Mouse (Mus musculus): Measurements from ENCODE around the gene Slain1.

Gene Slain1

DNA sequence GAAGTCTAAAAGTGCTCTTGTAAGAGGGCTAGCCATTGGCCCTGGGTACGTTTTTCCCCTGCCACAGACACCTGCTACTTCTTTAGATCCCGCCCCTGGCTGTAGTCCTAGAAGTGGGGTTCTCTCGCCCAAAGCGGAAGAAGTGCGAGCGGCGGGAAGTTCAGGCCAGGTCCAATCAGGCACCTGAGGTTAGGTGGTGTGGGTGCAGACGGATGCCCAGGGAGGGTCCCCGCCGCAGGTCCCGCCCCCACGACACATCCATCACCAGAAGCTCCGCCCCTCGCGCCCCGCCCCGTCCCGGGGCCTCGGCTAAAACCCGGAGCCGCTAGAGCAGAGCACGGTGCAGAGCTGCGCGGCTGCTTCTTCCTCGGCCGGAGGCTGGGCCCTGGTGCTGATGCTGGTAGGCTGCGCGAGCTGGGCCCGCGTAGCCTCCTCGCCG lies at the start of gene Slain1:
Slain1 (plus strand) TSS at position 333 of the 439 bp plus-strand sequence.
- no peak for DNase-seq (ENCODE audit: extremely low spot score, low read depth, low spot score)

- DNase-seq (ENCODE audit: extremely low spot score, low read depth, low spot score) = no peak
Measured at GRCm38 (mm10) chr14:103608063-103608462, 42.0 kb upstream of the Slain1 start.

DNA sequence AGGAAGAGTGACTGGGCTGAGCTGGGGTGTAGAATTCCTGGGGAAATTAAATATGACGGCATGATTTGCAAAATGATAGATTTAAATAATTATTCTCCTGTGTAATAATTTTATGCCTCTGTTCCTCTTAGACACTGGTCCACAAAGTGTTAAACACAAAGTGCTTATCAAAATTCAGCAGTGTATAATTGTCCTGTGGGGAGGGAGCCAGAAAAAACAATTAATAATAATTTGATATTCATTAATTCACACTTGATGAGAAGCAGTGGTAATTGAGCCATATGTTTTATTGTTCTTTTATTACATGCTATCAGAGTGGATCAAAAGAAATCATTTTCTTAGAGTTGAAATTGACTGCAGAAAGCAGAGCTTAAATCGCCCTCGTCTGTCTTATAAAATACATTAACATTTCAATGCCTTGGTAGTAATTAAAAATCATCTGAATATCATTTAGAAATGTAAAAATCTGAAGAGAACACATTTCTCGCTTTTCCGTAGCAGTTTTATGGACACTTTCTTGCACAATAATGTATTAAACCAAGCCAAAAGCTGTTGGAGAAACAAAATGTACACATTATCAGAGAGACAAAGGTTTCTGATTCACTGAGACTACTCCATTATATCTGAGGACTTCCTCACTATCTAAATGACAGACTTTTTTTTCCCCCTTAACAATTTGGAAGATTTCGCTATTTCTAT lies 36.3 kb upstream of the Slain1 start:
- no peak for DNase-seq (ENCODE audit: extremely low spot score, low read depth, low spot score)

DNA sequence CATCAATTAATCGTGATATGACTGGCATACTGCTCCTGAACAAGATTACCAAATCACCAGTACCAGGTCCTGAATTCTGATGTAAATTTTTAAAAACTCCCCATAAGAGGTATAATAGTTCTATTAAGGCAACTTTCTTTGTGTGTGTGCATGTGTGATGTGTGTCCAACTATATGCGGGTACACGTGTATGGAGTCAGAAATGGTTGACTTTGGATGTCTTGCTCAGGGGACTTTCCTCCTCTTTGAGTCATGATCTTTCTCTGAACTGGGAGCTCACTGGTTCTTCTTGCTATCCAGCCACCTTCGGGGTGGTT lies 35.8 kb upstream of the Slain1 start:
- no peak for DNase-seq (ENCODE audit: extremely low spot score, low read depth, low spot score)

DNA sequence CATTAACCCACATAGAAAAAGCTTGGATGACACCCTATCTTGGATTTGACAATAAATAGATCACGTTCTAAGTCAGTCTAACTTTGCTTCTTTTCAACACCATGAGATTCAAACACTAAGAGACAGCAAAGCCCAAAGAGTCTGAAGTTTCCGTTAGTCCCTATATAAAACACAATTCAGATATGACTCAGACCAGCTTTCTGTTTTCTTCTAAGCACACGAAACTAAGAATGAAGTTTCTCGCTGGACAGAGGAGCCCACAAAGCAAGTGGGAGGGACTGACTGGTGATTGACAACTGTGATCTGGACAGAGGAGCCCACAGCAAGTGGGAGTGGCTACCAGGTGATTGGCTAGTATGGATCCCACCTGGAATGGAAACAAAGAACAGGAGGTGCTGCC lies 30.3 kb upstream of the Slain1 start:
- no peak for DNase-seq (ENCODE audit: extremely low spot score, low read depth, low spot score)

DNA sequence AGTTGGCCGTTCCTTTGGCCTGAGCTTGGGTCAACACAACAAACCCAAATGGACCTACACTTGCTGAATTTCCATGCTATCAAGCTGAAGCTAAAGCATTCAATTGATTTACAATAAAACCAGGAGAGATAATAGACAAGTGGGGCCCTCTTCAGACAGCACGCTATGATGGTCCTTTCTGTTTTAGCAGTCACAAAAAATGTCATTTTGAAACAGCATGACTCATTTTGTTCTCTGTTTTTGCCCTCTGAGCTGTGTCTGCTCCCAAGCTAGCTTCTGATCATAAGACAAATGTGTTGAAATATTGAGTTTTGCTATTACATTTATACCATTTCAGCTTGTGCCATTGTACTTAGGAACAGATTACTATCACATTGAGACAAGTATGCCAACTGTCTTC lies 28.8 kb upstream of the Slain1 start:
- no peak for DNase-seq (ENCODE audit: extremely low spot score, low read depth, low spot score)

- no peak for DNase-seq (ENCODE audit: extremely low spot score, low read depth, low spot score)
Measured at GRCm38 (mm10) chr14:103626100-103626499, 23.9 kb upstream of the Slain1 start.

DNA sequence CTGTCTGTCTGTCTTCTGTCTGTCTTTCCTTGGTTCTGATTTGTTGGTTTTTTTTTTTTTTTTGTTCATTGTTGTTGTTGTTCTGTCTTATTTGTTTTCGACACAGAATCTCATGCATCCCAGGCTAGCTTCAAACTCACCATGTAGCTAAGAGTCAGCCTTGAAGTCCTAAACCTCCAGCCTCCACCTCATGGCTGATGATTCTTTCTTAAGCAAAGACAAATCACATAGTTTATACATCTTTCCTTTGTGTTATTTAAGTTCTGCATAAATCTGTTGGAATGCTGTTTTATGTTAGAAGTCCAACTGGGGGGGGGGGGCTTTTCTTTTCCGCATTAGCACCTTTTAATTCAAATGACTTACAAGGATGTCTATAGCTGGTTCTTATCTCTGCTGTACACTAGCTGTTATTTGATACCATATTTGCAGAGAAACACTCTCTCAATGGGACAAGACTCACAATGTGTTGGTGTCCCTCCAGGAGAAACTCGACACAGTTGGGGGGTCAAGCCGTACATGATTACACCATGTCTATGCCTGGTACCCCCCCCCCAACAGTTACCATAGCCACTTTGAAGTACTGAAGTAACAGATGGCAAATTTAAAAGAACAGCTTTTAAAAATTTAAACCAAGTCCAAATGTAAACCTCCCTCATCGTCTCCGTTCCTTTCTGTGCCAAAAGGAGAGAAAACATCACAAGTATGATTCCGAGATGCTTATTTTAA lies 20.2 kb upstream of the Slain1 start:
- no peak for DNase-seq (ENCODE audit: extremely low spot score, low read depth, low spot score)

DNA sequence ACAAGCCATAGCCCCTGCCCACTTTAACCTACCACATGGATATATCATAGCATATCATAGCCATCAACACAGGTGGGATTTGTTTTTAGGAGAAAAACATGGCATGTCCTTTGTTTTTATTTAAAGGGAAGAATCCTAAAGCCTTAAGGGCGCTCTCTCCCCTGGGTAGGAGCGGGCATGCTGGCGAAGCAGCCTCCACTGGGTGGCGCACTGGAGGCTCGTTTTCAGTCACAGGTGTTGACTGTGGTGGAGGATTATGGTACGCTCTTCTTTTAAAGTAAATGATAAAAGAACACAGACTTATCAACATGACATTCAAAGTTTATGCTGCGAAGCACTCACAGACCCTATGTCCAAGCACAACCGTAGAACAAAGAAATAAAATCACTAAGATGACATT lies 19.5 kb upstream of the Slain1 start:
- DNase-seq (ENCODE audit: extremely low spot score, low read depth, low spot score) = no peak

- DNase-seq (ENCODE audit: extremely low spot score, low read depth, low spot score) = no peak
Measured at GRCm38 (mm10) chr14:103643933-103644332, 6.1 kb upstream of the Slain1 start.

DNA sequence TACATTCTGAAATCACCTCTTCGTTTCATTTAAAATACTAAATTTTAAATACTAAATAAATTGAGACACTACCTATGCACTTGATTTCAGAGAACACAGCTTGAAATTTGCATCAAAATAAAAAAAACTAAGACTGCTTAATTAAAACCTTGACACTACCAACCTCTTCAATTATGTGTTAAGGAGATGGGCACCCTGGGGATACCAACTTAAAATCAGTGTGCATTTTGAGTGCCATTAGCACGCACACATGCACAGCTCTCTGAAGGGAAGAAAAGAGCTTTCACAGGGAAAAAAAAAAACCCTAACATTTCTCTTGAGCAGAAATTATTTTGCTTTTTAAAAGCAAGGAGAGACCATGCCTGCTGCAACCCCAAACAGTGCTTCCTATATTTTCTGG lies 2.0 kb upstream of the Slain1 start:
- no peak for DNase-seq (ENCODE audit: extremely low spot score, low read depth, low spot score)

DNA sequence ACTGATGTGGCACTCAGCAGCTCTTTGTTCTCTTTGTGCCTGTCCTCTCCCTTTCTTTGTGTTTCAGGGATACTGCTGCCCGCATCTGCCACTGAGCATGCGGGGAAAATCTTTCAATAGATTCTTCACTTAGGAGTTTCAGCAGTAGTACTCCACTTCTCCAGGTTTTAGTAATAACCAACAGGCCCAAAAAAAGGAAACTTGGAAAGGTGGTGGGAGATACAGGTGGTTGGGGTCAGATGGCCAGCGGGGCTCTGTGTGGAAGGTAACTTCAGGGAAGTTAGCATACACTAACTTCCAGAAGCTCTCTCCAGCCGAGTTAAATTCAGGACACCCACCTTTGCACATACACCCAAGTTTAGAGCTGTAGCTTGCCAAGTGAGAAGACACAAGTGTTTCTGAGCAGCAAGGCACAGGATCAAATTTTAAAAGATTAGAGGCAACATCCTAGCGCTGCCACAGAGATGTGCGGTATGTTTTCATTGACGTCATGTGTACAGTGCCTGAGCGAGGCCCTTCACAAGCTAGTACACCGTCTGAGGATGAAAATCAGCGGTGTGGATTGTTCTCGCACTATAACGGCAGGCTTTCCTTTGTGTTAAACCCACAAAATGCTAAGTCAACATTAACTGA lies 1.3 kb upstream of the Slain1 start:
- no peak for DNase-seq (ENCODE audit: extremely low spot score, low read depth, low spot score)

DNA sequence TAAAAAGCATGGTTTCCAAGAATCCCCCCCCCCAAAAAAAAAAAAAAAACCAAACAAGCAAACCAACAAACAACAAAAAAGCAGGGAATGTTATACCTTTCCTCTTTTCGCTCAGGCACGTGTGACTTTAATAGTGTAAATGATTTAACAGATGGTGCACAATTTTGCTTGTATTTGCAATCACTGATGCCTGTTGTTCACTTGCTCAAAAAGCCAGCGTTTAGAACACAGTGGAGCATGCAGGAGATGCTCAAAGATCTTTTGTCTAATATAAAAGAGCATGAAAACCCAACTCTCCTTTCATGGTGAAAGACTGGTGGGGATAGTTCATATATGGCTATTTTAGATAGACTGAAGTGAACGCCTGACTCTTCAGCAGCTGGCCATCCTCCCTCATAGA lies 726 bp upstream of the Slain1 start:
- no peak for DNase-seq (ENCODE audit: extremely low spot score, low read depth, low spot score)

- no peak for DNase-seq (ENCODE audit: extremely low spot score, low read depth, low spot score)
Measured at GRCm38 (mm10) chr14:103650413-103651101, 529 bp downstream of the Slain1 start.

- no peak for DNase-seq (ENCODE audit: extremely low spot score, low read depth, low spot score)
Measured at GRCm38 (mm10) chr14:103651106-103651505, 1.1 kb downstream of the Slain1 start.

- no peak for DNase-seq (ENCODE audit: extremely low spot score, low read depth, low spot score)
Measured at GRCm38 (mm10) chr14:103651562-103651961, 1.5 kb downstream of the Slain1 start.

- no peak for DNase-seq (ENCODE audit: extremely low spot score, low read depth, low spot score)
Measured at GRCm38 (mm10) chr14:103652524-103652923, 2.5 kb downstream of the Slain1 start.

DNA sequence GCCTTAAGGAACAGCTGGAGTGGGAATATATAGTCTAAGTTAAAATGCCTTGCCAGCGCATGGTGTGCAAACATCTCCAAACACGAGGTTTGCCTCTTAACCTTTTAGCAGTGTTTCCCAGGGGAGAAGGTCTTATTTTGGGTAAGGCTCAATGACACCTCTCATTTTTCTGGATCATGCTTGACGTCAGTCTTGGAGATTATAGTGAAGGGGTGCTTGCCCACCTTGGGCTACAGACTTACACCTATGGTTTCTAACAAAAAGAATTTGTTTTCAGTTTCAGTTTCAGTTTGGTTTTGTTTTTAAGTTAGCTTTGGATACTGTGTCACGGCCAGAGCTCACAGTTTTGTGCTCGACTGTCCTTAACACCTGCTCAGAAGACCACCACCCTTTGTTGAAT lies 3.8 kb downstream of the Slain1 start:
- no peak for DNase-seq (ENCODE audit: extremely low spot score, low read depth, low spot score)

DNA sequence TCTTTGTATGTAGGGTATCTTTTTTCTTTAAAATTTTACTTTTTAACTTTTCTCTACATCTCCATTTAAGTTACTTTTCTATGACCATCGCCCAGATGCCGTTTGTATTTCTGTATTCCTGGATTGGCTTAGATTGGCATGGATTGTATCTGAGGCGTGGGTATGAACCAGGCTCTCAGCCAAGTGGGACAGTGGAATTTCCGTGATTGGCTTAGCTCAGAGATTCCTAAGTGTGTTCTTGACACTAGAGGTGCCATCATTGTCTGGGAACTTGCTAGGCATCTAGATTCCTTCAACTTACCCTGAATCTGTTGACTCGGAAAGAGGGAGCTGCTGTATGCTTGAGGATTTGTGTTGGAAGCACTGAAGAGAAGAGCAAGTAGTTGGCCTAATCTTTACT lies 5.4 kb downstream of the Slain1 start:
- no peak for DNase-seq (ENCODE audit: extremely low spot score, low read depth, low spot score)

DNA sequence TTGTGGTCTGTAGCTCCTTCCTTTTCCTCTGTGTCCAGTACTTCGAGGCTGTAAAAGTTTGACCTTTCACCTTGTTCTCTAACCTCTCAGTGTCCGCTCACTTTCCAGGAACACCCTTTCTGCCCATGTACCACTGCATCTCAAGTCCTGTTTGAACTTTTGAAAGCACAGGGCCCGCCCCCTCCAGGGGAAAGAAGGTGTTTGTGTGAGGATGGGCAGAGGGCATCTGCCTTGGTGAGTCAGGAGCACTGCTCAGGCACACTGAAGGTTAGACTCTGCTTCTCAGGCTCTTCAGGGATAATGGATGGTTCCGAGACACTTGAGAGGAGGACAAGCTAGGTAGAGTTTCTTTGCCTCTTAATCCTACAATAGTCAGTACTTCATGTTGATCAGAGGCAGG lies 7.8 kb downstream of the Slain1 start:
- no peak for DNase-seq (ENCODE audit: extremely low spot score, low read depth, low spot score)

- no peak for DNase-seq (ENCODE audit: extremely low spot score, low read depth, low spot score)
Measured at GRCm38 (mm10) chr14:103663026-103663425, 13.0 kb downstream of the Slain1 start.

- DNase-seq (ENCODE audit: extremely low spot score, low read depth, low spot score) = no peak
Measured at GRCm38 (mm10) chr14:103664391-103664790, 14.4 kb downstream of the Slain1 start.

All from hindlimb bud, embryonic 11.5 days (tissue).